Mouse (Mus musculus) spleen, adult 18-20 months (tissue): ENCODE results near the gene Cdc14a.

Experiments
- DNase-seq, 2 experiments: peaks; one replicate each; pipeline ENCODE4 v3.0.0; 2022; ENCODE audit warnings: mixed read lengths in 2 of 2

Cdc14a gene

DNA sequence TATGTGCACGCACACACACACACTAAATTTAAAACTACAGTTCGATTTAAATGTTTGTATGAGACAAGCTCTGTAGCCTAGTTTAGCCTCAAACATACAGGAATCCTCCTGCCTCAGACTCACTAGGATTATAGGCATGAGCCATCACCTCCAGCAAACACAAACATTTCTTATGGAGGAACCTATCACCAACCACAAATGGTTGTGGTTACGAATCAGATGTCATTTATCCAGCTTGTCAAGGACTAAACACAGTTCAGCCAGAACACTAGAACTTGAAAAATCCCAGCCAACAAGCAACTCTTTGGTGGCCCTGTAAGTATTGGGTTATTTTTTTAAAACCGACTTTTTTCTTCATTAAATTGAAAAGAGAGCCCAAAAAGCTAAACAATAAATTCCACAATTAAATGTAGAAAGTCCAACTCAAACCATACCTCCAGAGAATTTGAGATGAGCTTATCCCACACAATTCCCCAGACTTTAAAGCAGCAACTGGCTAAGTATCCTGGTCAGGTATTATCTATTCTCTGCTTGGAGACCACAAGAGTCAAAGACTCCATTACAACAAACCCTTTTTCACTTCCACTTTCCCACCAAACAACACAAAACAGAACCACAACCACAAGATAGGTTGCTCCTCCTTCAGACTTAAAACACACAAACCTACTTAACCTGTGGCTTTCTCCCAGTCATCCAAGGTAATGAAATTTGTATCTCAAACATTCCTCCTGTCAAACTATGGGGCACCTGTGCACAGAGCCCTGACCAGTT lies 10.7 kb downstream of the Cdc14a start:
- DNase-seq: no peak

GRCm38 (mm10) chr3:116410051-116410450 lies 13.8 kb downstream of the Cdc14a start:
- no peak for DNase-seq

GRCm38 (mm10) chr3:116409486-116409885 lies 14.3 kb downstream of the Cdc14a start:
- DNase-seq: no peak

GRCm38 (mm10) chr3:116408856-116409255 lies 15.0 kb downstream of the Cdc14a start:
- DNase-seq: no peak

- DNase-seq: no peak
Measured at GRCm38 (mm10) chr3:116405516-116405915, 18.3 kb downstream of the Cdc14a start.

DNA sequence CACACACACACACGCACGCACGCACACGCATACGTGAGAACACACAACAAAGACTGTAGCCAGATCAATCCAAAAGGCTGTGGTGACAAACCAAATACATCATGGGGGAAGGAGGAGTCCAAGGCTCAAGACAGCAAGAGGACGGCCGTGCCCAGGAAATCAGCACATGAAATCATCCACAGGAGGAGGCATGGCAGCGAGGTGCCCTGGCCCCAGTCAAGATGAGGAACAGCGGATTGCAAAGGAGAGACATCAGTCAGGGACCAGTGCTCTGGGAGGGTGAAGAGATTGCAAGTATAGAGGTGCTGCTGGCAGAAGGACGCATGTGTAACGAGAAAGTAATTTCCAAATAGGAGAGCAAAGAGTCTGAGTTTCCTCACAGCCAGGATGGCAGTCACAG lies 22.4 kb downstream of the Cdc14a start:
- no peak for DNase-seq

GRCm38 (mm10) chr3:116399349-116400090 lies 24.3 kb downstream of the Cdc14a start:
- no peak for DNase-seq

- no peak for DNase-seq
Measured at GRCm38 (mm10) chr3:116398543-116398942, 25.3 kb downstream of the Cdc14a start.

DNA sequence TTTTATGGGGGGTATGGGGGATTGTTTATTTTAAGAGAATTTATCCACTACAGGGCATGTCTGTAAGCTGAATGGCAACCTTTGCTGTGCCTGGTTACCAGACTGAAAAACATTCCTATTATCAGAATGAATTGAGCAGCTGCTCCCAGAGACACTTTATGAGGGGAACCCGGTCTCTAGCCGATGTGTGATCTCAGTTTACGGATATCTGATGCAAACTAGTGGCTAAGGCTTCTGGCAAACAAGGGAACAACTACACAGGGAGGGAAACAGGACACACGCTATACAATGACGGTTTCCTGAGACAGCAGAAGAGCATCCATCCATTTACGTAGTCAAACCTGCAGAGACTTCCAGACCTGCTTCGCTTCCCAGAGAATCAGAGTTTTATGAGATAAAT lies 25.9 kb downstream of the Cdc14a start:
- DNase-seq: no peak

DNA sequence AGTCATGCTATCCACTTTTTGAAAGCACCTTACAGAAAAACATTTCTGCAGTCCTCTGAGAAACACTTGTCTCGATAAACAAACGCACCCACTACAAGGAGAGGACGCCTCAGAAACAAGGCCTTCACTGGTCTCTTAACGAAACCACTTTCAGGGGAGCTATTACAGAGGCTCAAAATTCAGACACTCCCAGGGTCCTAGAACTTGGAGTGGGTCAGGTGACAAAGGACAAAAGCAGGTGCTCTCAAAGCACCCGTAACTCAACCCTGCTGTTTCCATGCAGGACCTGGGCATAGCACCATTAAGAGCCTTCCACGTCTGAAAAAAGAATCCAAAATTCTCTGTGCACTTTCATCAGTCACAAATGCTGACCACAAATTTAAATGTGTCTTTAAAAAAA lies 26.5 kb downstream of the Cdc14a start:
- no peak for DNase-seq

- DNase-seq: no peak
Measured at GRCm38 (mm10) chr3:116396571-116396970, 27.3 kb downstream of the Cdc14a start.

GRCm38 (mm10) chr3:116394885-116395390 lies 28.9 kb downstream of the Cdc14a start:
- DNase-seq: no peak

DNA sequence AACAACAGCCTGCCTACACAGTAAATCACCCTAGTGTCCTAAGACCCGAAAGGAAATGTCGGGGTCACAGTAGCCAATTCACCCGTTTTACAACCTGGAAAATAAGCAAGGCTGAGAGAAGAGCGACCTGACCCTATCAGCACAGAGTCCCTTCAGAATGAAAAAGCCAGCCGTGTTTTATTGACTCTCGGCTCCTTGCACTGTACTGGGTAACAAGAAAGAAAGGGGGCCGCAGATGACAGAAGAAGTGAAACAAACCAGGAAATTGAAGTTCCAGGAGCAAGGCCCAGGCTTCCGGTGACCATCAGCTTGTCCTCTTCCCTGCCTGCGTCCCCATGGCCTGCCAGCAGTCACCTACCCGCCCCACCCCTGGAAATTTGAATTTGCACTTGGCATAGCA lies 32.4 kb downstream of the Cdc14a start:
- no peak for DNase-seq

DNA sequence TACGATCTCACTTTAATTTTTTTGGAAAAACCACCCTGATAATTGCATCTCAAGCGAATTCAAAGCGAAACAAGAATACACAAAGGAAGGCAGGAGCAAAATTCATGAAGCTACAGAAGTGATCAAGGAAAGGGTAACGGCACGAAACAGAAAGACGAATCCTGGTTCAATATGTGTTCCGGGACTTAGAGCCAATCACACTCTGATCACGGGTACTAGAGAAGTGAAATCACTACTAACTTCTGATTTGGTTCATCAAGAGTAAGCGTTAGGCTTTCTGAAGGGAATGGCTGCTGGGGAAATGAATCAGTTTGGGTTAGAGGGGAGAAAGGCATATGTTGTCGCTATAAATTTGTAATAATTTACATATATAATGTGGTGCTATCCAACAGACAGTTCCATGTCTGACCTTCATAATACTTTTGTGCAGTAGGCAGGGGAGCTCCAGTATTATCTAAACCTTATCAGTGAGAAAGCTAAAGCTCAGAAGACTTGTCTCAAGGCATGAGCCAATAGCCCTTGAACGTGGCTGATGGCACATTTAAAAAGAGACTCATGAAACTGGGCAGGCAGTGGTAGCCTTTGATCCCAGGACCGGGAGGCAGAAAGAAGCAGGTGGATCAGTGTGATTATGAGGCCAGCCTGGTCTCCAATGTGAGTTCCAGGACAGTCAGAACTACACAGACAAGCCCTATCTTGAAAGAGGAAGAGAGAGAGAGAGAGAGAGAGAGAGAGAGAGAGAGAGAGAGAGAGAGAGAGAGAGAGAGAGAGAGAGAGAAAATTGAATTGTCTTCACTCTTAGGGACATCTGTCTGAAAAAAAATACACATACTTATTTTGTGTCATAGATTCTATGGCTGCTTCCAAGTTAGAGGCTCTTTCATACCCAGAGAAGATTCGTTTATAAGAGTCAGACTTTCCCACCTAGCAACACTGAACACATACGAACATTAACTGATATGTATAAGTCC lies 34.0 kb downstream of the Cdc14a start:
- no peak for DNase-seq

GRCm38 (mm10) chr3:116388808-116389207 lies 35.0 kb downstream of the Cdc14a start:
- no peak for DNase-seq

GRCm38 (mm10) chr3:116386886-116387285 lies 36.9 kb downstream of the Cdc14a start:
- no peak for DNase-seq

- DNase-seq: no peak
Measured at GRCm38 (mm10) chr3:116386342-116386741, 37.5 kb downstream of the Cdc14a start.

DNA sequence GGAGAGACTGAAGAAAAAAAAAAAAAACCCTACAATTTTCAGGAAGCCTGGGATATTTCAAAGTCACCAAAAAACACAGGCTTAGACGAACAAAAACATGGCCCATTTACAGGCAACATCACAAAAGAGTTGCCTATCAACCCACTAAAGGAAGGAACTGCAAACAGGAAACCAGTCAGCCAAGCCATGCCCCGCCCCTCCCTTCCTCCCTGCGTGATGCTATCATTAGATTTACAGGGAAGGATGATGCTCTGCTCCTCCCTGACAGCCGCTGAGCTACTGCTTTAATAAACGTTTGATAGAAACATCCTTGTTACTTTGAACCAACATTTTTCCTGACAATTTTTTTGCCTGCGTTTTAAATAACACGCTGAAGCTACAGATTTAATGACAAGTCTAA lies 39.5 kb downstream of the Cdc14a start:
- peak in 1 of 2 experiments; percentile 13 for DNase-seq

DNA sequence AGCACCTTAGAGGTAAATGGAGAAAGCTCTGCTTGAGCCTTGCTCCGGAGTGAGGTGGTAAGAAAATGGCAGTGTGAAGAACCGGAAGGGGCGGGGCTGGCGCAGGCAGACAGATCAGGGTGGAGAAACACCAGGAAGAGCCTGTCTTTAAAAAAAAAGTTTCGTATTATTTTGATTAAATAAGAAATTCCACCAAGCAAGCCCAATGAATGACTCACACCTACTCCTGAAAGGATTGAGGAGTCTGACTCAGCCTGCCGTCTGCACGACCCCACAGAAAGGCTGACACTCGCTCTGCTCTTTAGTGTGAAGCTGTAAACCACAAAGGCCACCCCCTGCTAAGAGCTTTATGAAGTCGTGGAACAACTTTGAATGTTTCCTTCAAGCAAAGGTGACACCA lies 43.5 kb downstream of the Cdc14a start:
- no peak for DNase-seq

DNA sequence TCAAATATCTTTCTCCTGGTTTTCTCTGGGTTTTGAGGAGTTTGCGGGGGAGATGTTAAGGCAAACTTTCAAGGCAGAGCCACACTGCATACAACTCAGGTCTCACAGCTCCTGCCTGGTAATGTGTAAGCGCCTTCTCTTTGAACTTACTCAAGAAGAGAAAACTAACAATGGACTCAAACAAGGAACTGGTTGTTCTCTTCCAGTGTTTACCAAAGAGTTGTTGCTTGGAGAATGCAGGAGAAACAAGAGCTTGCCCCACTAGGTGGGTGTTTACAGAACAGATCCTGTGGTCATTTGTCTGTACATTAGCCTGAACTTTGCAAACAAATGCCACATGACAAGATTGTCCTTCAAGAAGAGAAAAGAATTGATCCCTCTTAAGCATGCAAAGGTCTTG lies 48.4 kb downstream of the Cdc14a start:
- DNase-seq: no peak

DNA sequence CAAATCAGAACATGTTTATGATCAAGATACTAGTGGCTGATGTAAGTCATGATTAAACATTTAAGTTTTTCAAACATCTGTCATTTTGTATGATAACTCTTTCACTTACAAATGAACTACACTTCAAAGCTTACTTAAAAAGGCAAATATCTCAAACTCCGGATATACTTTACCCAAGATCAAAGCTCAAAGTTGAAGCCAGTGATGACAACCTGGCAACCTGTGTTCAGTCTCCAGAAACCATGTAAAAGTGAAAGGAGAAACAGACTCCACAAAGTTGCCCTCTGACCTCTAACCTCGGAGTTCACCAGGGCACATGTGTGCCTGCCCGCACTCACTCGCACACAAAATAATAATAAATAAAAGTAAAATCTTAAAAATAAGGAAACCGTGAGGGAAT lies 49.3 kb downstream of the Cdc14a start:
- DNase-seq: no peak

DNA sequence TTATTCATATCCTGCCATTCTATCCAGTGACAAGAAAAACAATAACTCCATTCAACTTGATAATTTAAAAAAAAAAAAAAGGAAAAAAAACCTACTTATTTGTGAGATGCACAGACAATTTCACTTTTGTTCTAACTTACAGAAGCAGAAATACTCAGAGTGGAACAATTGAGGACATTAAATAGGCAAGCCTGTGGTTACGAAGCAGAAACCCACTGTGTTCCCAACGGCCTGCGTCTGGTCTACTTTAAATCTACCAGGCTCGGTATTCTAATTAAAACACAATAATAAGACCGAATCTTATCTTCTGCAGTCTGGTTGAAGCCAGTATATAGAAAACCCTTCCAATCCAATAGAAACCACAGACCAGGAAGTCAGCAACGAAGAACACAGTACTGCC lies 50.6 kb downstream of the Cdc14a start:
- no peak for DNase-seq

- no peak for DNase-seq
Measured at GRCm38 (mm10) chr3:116368868-116369437, 54.9 kb downstream of the Cdc14a start.
